Mouse (Mus musculus) colon, adult 2 months (tissue): ENCODE data around the gene D130040H23Rik. TPM values are rescaled to one million over a fixed set of nuclear protein-coding genes. Genes with fewer than 3 reads are reported as not detected.

Experiments used
- polyA plus RNA-seq: library from polyadenylated mRNA; depleted of rRNA; stranded (reverse); fragments of >200 nt; gene quantifications from 2 replicates; pipeline ENCODE4 v1.2.3, GENCODE M21; 2012; rRNA removed

D130040H23Rik gene
- 0.08 and 0.24 TPM in 2 replicates for polyA plus RNA-seq

GRCm38 (mm10) chr8:69270386-69271202 lies at the start of gene D130040H23Rik:
Gene D130040H23Rik, plus strand, starts transcription at chr8:69271080.

Other genes starting within 250 kb of the D130040H23Rik start
- gene Zfp930, start 62.0 kb upstream of the D130040H23Rik start, polyA plus RNA-seq = 1.0 and 2.0 TPM in 2 replicates
- gene Gm9495, start 182.5 kb downstream of the D130040H23Rik start, polyA plus RNA-seq = not detected in 2 replicates